Mouse (Mus musculus): ENCODE measurements around the gene Tnik.

Tnik gene

GRCm38 (mm10) chr3:28485716-28486115, 222.7 kb downstream of the Tnik start:
- peak; percentile 74 for DNase-seq (ENCODE audit: low read depth)

DNA sequence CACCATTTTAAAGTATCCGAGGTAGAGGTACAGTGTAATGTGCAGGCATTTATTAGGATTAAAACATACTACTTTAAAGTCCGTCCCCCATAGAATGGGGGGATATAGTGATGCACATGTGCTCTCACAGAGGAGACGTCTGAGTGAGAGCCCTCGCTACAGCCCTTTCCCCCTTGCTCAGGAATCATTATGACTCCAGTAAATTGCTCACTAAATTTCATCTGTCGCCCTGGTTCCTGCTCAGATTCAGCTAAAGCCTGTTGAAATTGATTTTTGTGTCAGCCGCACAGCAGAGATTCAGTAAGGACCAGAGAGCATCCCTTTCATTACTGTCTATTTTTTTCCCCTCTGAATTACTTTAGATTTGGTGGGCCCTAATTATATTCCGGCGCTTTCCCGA, 224.4 kb downstream of the Tnik start:
- DNase-seq (ENCODE audit: low read depth), result no peak

DNA sequence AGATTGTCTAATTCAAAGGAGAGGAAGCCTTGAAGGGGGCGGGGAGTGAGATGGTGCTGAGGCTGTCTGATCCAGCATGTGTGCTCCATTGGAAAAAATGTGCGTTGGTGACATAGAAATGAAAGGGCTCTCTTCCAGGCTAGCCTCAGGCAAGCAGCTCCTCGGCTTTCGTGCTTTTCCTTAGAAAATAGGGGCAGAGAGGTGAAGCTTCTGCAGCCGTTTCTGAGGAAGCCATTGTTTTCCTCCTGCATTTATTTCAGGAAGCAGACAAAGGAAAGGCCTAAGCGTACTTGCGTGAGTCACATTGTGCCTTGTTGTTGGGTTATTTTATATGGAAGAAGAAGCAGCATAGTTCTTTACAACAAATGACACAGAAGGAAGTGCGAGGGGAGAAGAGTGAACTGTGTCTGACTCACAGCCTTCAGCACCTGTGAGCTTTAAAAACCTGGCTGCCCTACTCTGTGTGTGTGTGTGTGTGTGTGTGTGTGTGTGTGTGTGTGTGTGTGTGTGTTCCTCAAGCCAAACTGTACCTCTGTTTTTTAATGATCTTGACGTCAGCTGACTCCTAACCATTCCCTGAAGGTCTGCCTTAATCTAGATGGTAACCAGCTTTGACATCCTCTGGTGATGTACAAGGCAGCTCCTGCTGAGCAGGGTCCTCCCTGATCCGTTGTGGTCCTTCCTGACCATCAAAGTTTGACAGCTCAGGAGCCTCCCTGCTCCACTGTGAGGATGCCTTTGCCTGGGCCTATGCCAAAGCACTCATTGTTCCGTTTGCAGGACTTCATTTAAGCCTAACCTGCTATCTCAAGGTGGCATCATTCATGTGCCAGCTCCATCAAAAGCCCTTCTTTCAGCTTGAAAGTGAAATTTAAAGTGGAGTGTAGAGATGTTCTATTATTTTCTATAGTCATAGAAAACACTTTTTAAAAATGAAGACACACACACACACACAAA, 228.3 kb downstream of the Tnik start:
- DNase-seq (ENCODE audit: low read depth), result no peak

- DNase-seq (ENCODE audit: low read depth), result no peak
Observed at GRCm38 (mm10) chr3:28496806-28497502, 233.9 kb downstream of the Tnik start.

DNA sequence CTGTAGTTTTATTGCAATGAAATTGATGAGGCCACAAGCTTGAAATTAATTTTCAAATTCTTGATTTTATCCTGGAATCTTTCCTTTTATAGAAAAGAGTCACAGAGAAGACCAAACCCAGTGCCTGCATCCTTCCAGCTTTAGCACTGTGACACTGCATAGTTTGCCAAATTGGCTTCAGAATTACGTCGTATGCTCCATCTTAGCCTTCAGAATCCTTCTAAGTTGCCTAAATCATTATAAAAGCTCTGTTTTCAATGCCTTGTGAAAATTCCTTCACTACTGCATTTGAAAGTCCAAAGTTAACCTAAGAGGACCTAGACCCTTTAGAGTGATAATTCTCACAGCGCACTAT, 234.5 kb downstream of the Tnik start:
- DNase-seq (ENCODE audit: low read depth), result no peak

DNA sequence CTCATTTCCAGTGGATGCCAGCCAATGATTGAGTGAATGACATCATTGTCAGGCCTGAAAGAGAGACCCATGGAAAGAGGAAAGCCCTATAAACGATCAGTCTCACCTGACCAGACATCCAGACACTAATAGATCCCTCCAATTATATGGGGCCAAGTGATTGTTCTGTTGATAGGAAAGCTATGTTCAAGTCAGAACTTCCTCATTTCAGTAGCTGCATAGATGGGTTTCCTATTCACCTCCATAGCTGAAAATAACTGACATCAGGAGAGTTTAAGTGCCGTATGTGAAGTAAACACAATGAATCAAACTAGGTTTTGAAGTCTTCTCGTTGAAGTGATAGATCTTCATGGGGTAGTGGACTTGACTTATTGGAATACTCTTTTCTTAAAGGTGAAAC, 239.7 kb downstream of the Tnik start:
- DNase-seq (ENCODE audit: low read depth), result no peak

DNA sequence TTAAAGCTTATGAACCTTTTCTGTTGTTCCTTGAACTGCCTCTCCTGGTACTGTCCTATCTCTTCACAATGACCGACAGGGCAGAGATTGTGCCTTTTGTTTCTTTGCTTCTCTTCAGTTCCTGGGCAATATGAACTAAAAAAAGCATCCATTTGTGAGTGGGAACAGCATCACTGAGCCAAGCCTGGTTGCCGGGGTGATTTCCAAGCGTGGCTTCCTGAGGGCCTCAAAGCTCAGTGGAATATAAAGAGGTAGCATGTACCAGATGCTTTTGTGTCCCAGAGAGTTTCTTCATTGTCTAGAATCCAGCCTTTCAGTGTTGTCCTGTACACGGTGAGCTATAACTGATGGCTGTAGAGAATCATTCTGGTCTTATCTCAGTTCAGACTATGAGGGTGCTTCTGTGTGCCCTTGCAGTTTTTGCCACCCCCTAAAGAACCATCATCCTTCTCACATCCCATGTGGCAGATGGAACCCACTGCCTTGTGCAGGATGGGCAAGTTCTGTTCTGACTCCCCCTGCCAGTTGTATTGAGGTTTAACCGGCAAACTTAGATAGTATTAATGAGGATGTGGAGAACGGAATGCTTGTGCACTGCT, 246.4 kb downstream of the Tnik start:
- no peak for DNase-seq (ENCODE audit: low read depth)

GRCm38 (mm10) chr3:28523004-28523482, 260.0 kb downstream of the Tnik start:
- DNase-seq (ENCODE audit: low read depth), result peak; percentile 29

DNA sequence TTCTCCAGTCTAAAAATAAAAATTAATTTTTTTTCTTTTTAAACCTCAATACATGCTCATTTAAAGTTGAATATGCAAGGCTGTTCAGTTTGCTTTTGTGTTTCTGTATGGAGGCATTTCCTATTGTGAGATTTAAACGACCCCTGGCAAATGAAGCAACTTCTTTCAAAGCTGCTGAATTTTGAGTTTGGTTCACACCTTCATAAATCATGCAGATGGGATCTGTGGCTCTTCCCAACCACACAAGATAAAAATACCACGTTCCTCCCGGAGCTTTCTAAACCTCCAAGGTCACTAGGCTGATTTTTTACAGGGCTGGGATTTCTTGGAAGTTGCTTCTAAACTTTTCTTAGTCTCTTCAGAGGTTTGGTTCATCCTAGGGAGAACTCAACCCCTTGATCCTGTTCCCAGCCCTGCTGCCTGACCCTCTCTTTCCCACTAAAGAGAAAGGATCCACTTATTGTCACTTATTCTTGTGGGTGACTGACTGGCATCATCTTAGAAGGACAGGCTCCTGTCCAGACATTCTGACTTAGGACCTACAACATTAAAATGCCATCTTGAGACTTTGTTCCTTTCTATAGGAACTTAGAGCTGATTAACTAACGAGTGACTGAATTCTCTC, 260.6 kb downstream of the Tnik start:
- no peak for DNase-seq (ENCODE audit: low read depth)

DNA sequence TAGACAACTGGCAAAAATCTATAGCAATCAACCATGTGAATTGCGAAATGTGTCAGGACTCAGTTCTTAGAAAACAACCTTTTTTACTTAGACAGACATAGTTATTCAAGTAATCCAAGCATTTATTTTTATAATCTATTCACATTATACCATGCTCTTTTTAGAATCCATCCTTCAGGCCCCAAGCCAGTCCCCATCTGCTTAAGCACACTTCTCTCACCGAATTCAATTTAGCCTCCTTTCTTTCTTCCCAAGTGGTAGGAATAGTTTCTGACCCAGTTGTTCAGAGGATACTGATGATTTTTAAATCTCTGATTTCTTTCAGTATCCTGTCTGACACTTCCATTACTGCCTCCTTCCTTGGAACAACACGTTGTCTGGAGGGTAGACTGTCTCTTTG, 261.5 kb downstream of the Tnik start:
- DNase-seq (ENCODE audit: low read depth), result no peak

GRCm38 (mm10) chr3:28526671-28527070, 263.7 kb downstream of the Tnik start:
- DNase-seq (ENCODE audit: low read depth), result no peak

DNA sequence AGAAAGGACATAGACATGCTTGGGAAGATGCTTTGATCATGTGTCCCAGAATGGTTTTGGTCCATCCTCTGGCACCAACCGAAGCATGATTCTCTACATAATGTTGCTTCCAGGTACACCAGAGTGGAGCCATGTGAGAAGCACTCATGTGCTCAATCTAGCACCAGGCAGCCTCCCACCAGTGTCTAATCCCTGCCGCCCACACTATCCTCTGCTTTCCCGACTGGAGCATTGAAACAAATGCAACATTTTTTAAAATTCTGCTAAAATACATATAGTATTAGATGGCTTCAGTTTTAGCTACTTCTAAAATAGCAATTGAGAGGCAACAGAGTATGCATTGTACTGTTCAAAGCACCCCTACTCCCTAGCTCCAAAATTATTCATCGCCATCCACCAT, 264.2 kb downstream of the Tnik start:
- DNase-seq (ENCODE audit: low read depth), result no peak

DNA sequence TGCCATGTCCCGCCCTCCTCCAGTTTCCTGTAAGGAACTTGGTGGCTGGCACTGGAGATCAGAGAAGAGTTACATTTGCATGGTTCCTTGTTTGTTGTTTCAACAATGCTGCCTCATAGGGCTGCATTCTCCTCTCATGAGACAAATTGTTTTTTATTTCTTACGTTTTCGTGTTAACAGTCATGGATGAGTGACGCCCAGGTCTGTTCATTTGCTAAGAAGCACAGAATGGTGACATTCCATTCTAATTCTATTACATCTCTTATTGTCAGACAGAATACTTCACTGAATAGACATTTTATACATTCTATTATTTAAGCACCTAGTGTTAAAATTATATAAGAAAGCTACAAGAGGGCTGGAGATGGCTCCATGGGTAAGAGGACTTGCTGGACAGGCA, 266.5 kb downstream of the Tnik start:
- no peak for DNase-seq (ENCODE audit: low read depth)

DNA sequence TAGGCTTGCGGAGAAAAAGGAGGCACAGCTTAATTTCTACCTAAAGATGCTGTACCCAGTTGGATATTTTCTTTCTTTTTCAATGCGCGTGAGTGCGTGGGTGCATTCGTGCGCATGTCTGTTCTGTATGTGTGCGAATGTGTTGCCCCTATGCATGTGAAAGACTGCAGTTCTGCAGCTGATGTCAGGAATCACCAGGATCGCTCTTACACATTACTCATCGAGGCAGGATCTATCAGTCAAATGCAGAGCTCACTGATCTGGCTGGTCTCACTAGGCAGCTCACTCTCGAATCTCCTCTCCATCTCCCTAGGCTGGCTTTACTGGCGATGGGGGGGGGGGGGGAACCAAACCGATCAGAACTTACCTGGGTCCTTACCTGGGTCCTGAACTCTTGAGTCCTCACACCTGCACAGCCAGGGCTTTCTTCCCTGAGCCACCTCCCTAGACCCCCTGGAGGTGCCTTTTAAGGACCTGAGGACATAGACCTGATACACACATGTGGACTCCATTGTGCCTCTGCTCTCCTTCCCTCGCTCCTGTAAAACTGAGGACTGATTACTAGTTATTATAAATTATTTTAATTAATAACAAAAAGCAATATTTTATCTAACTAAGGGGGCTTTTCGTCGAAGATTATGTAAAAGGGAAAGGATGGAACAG, 268.4 kb downstream of the Tnik start:
- DNase-seq (ENCODE audit: low read depth), result no peak

DNA sequence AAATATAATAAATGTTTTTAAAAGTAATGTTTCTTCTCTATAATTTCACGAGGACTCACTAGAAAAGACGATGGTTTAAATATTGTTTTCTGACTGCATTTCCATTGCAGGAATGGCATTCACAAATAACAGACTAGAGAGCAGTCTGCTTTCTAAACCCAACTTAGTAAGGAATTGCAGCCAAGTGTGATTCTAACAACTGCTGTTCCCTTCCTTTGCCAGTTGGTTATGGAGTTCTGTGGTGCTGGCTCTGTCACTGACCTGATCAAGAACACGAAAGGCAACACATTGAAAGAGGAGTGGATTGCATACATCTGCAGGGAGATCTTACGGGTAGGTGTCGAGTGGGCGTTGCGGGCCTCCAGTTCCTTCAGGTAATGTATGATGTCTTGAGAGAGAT, 269.7 kb downstream of the Tnik start:
- DNase-seq (ENCODE audit: low read depth), result no peak

- no peak for DNase-seq (ENCODE audit: low read depth)
Observed at GRCm38 (mm10) chr3:28540121-28540520, 277.1 kb downstream of the Tnik start.

GRCm38 (mm10) chr3:28542941-28543340, 279.9 kb downstream of the Tnik start:
- no peak for DNase-seq (ENCODE audit: low read depth)

DNA sequence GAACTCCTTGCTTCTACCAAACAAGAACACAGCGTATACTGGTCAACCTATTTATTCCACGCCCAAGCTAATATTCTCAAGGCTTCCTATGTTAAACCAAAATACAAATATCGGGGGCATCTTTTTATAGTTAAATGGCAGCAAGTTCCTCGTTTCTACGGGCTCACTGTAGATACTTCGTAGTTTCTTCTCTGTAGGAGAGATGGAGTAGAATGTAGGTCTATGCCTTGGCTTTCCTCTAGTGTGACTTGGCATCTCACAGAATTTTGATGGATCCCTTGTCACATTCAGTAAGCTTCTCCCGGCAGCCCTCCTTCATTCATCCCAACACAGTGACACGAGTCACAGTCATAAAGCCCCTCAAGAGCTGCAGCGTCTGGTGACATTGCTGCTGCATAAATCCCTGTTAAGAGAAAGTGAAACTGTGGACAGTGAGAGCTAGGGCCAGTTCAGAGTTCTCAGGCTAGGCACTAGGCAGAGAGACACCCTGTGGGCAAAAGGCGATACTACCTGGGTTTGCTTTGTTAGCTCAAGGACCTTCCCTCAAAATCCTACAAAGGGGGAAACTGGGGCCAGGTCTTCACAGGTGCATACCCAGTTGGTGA, 280.5 kb downstream of the Tnik start:
- DNase-seq (ENCODE audit: low read depth), result no peak

- DNase-seq (ENCODE audit: low read depth), result no peak
Observed at GRCm38 (mm10) chr3:28544345-28544869, 281.4 kb downstream of the Tnik start.

- no peak for DNase-seq (ENCODE audit: low read depth)
Observed at GRCm38 (mm10) chr3:28547965-28548730, 285.1 kb downstream of the Tnik start.
